Mouse (Mus musculus) liver, embryonic 15.5 days (tissue): ENCODE measurements around the gene Gm19402. TPM values are rescaled to one million over a fixed set of nuclear protein-coding genes. Genes with fewer than 3 reads are reported as not detected.
"Not testable (repeated sequence)": the region's sequence is repeated elsewhere in the genome, so short reads cannot be mapped to it uniquely, and the experiment has no call there.

Source experiments
- ATAC-seq: fragments of 200-750 bp; cut with Nextera tagmentation; 2 replicates; pipeline ENCODE4 v1.8.0; 2017; ENCODE audit warnings: moderate number of reproducible peaks, mild to moderate bottlenecking, moderate library complexity; ENCODE audit not compliant: insufficient read depth
- H3K27ac ChIP-seq: fragments of 300-500 bp; sonication (generic); replicated peaks from 2 replicates; pipeline ENCODE4 v1.5.1; 2015; ENCODE audit warnings: mild to moderate bottlenecking, inconsistent platforms
- H3K27me3 ChIP-seq: fragments of 300-500 bp; sonication (generic); 2 replicates; pipeline ENCODE4 v1.6.1; 2015; ENCODE audit warnings: mild to moderate bottlenecking, inconsistent platforms
- H3K36me3 ChIP-seq: fragments of 300-500 bp; sonication (generic); replicated peaks from 2 replicates; pipeline ENCODE4 v1.6.1; 2015; ENCODE audit warnings: moderate library complexity, mild to moderate bottlenecking, inconsistent platforms
- H3K4me1 ChIP-seq: fragments of 300-500 bp; sonication (generic); replicated peaks from 2 replicates; pipeline ENCODE4 v1.6.1; 2015; ENCODE audit warnings: inconsistent platforms
- H3K4me2 ChIP-seq: fragments of 300-500 bp; sonication (generic); 2 replicates; pipeline ENCODE4 v1.6.1; 2015; ENCODE audit warnings: moderate library complexity, mild to moderate bottlenecking, inconsistent platforms
- H3K4me3 ChIP-seq: fragments of 300-500 bp; sonication (generic); replicated peaks from 2 replicates; pipeline ENCODE4 v1.5.1; 2015; ENCODE audit warnings: mild to moderate bottlenecking, inconsistent platforms
- H3K9ac ChIP-seq: fragments of 300-500 bp; sonication (generic); 2 replicates; pipeline ENCODE4 v1.6.1; 2015; ENCODE audit warnings: moderate library complexity, mild to moderate bottlenecking, inconsistent platforms
- H3K9me3 ChIP-seq: fragments of 300-500 bp; sonication (generic); replicated peaks from 2 replicates; pipeline ENCODE4 v1.6.1; 2016; ENCODE audit warnings: inconsistent platforms
- WGBS: fragments of 180-500 bp; shearing (Covaris S2); methylation state at CpG from one replicate; pipeline ENCODE4 v1.1.7; 2015; ENCODE audit warnings: mixed read lengths; ENCODE audit not compliant: insufficient replicate concordance; 5-methylcytosine and 5-hydroxymethylcytosine counted together
- polyA plus RNA-seq: library from polyadenylated mRNA; unstranded; fragments of >200 nt; fragmentation: Nextera tagmentation; extraction: Ambion mirVana; gene quantifications from 2 replicates; pipeline ENCODE4 v1.2.1, GENCODE M21; 2015

Gene Gm19402
- not detected in 2 replicates for polyA plus RNA-seq

GRCm38 (mm10) chr10:77690356-77690807 lies at the start of gene Gm19402:
Gene Gm19402 (minus strand): TSS chr10:77690757.
- H3K4me1 ChIP-seq, ATAC-seq, H3K4me3 ChIP-seq, H3K27ac ChIP-seq, H3K36me3 ChIP-seq, H3K4me2 ChIP-seq, H3K9me3 ChIP-seq, H3K9ac ChIP-seq: not testable (repeated sequence)
- H3K27me3 ChIP-seq = peaks cover 43% of the 10 kb centered on the region
- WGBS = 47% methylated on average over 3 of the region's 3 CpGs

- WGBS = 53% methylated on average over 4 of the region's 4 CpGs
Measured at GRCm38 (mm10) chr10:77738929-77739328, 48.4 kb upstream of the Gm19402 start.

GRCm38 (mm10) chr10:77735928-77736327 lies 45.4 kb upstream of the Gm19402 start:
- no peak overlapping the region for H3K9ac ChIP-seq
- ATAC-seq = no peak
- H3K4me2 ChIP-seq = no peak overlapping the region
- H3K4me3 ChIP-seq = no peak overlapping the region
- H3K36me3 ChIP-seq = no peaks in the 10 kb centered on the region
- H3K27me3 ChIP-seq = no peaks in the 10 kb centered on the region
- no peaks in the 10 kb centered on the region for H3K9me3 ChIP-seq
- no peaks in the 10 kb centered on the region for H3K4me1 ChIP-seq
- 60% methylated on average over 1 of the region's 1 CpGs for WGBS
- no peak overlapping the region for H3K27ac ChIP-seq

More at GRCm38 (mm10) chr10:77738929-77739328, 48.4 kb upstream of the Gm19402 start:
- H3K4me2 ChIP-seq = no peak overlapping the region
- ATAC-seq = no peak
- H3K27ac ChIP-seq = no peak overlapping the region
- no peaks in the 10 kb centered on the region for H3K27me3 ChIP-seq
- no peak overlapping the region for H3K9ac ChIP-seq
- H3K36me3 ChIP-seq = no peaks in the 10 kb centered on the region
- H3K4me3 ChIP-seq = no peak overlapping the region
- H3K4me1 ChIP-seq = no peaks in the 10 kb centered on the region
- no peaks in the 10 kb centered on the region for H3K9me3 ChIP-seq

GRCm38 (mm10) chr10:77729241-77729640 lies 38.7 kb upstream of the Gm19402 start:
- H3K4me1 ChIP-seq = no peaks in the 10 kb centered on the region
- no peak overlapping the region for H3K4me3 ChIP-seq
- no peak overlapping the region for H3K9ac ChIP-seq
- H3K36me3 ChIP-seq = no peaks in the 10 kb centered on the region
- no peaks in the 10 kb centered on the region for H3K27me3 ChIP-seq
- 40% methylated on average over 4 of the region's 4 CpGs for WGBS
- H3K4me2 ChIP-seq = no peak overlapping the region
- no peak overlapping the region for H3K27ac ChIP-seq
- H3K9me3 ChIP-seq = no peaks in the 10 kb centered on the region
- ATAC-seq = no peak

GRCm38 (mm10) chr10:77728280-77728679 lies 37.7 kb upstream of the Gm19402 start:
- Histone ChIP-seq H3K27me3 (no peaks in the 10 kb centered on the region), H3K9ac (no peak overlapping the region), H3K4me2 (no peak overlapping the region), H3K36me3 (no peaks in the 10 kb centered on the region), H3K27ac (no peak overlapping the region), H3K4me1 (no peaks in the 10 kb centered on the region), H3K4me3 (no peak overlapping the region), H3K9me3 (no peaks in the 10 kb centered on the region)
- 46% methylated on average over 4 of the region's 4 CpGs for WGBS
- ATAC-seq = no peak

GRCm38 (mm10) chr10:77726186-77726585 lies 35.6 kb upstream of the Gm19402 start, which contains the start of gene Gm10100:
Gene Gm10100 (plus strand): TSS chr10:77726486.
- WGBS = 19% methylated on average over 3 of the region's 3 CpGs
- H3K4me1 ChIP-seq = no peaks in the 10 kb centered on the region
- no peaks in the 10 kb centered on the region for H3K27me3 ChIP-seq
- no peaks in the 10 kb centered on the region for H3K9me3 ChIP-seq
- H3K36me3 ChIP-seq = no peaks in the 10 kb centered on the region
- no peak for ATAC-seq
- no peak within 1 kb of the TSS for H3K9ac ChIP-seq
- H3K27ac ChIP-seq = no peak within 1 kb of the TSS
- no peak within 1 kb of the TSS for H3K4me3 ChIP-seq
- H3K4me2 ChIP-seq = no peak within 1 kb of the TSS

GRCm38 (mm10) chr10:77724855-77725254 lies 34.3 kb upstream of the Gm19402 start:
- Histone ChIP-seq H3K27me3 (no peaks in the 10 kb centered on the region), H3K4me1 (no peaks in the 10 kb centered on the region), H3K27ac (no peak overlapping the region), H3K9me3 (no peaks in the 10 kb centered on the region), H3K36me3 (no peaks in the 10 kb centered on the region), H3K4me2 (no peak overlapping the region), H3K4me3 (no peak overlapping the region), H3K9ac (no peak overlapping the region)
- no peak for ATAC-seq
- 64% methylated on average over 8 of the region's 8 CpGs for WGBS

GRCm38 (mm10) chr10:77720299-77720698 lies 29.7 kb upstream of the Gm19402 start, which contains the start of gene Krtap12-1:
Gene Krtap12-1 (plus strand): TSS chr10:77720599.
- 65% methylated on average over 1 of the region's 1 CpGs for WGBS
- H3K4me3 ChIP-seq, H3K9ac ChIP-seq, H3K27me3 ChIP-seq, ATAC-seq, H3K9me3 ChIP-seq, H3K4me1 ChIP-seq, H3K36me3 ChIP-seq, H3K27ac ChIP-seq, H3K4me2 ChIP-seq: not testable (repeated sequence)

- Histone ChIP-seq H3K9me3 (no peaks in the 10 kb centered on the region), H3K27ac (no peak within 1 kb of the TSS), H3K36me3 (no peaks in the 10 kb centered on the region), H3K4me1 (no peaks in the 10 kb centered on the region), H3K9ac (no peak within 1 kb of the TSS), H3K4me3 (no peak within 1 kb of the TSS), H3K27me3 (no peaks in the 10 kb centered on the region), H3K4me2 (no peak within 1 kb of the TSS)
- WGBS = 57% methylated on average over 1 of the region's 1 CpGs
- ATAC-seq = no peak
Measured at GRCm38 (mm10) chr10:77715507-77715906, 24.9 kb upstream of the Gm19402 start, which contains the start of gene Gm10142. Gene Gm10142 (plus strand): TSS chr10:77715807.

GRCm38 (mm10) chr10:77713734-77714133 lies 23.2 kb upstream of the Gm19402 start:
- Histone ChIP-seq H3K9me3 (no peaks in the 10 kb centered on the region), H3K4me1 (no peaks in the 10 kb centered on the region), H3K27me3 (no peaks in the 10 kb centered on the region), H3K36me3 (no peaks in the 10 kb centered on the region), H3K27ac (no peak overlapping the region), H3K4me3 (no peak overlapping the region), H3K9ac (no peak overlapping the region), H3K4me2 (no peak overlapping the region)
- no peak for ATAC-seq
- 17% methylated on average over 4 of the region's 4 CpGs for WGBS

- not testable (repeated sequence) for H3K9ac ChIP-seq, H3K4me1 ChIP-seq, H3K27ac ChIP-seq, H3K4me3 ChIP-seq, H3K4me2 ChIP-seq, ATAC-seq, H3K9me3 ChIP-seq, H3K36me3 ChIP-seq, H3K27me3 ChIP-seq
Measured at GRCm38 (mm10) chr10:77711157-77711556, 20.6 kb upstream of the Gm19402 start, which contains the start of gene Gm10024. Gene Gm10024 (plus strand): TSS chr10:77711457.

GRCm38 (mm10) chr10:77709831-77710230 lies 19.3 kb upstream of the Gm19402 start:
- H3K9me3 ChIP-seq = no peaks in the 10 kb centered on the region
- no peaks in the 10 kb centered on the region for H3K36me3 ChIP-seq
- ATAC-seq = no peak
- H3K4me2 ChIP-seq = no peak overlapping the region
- no peak overlapping the region for H3K4me3 ChIP-seq
- WGBS = 57% methylated on average over 3 of the region's 3 CpGs
- no peak overlapping the region for H3K27ac ChIP-seq
- no peak overlapping the region for H3K9ac ChIP-seq
- H3K27me3 ChIP-seq = no peaks in the 10 kb centered on the region
- no peaks in the 10 kb centered on the region for H3K4me1 ChIP-seq
